11 mouse cellular contexts compared by ENCODE assay signal in genomic region chr2:94348165-94348591, GRCm38 (mm10). TPM values are rescaled to one million over a fixed set of nuclear protein-coding genes. Genes with fewer than 3 reads are reported as not detected.
A peak's percentile ranks its signal among the peaks of the same experiment; 100 is the strongest.
DNase-seq lines count a peak whose midpoint lies in the region; ATAC-seq and TF ChIP-seq lines count a peak whose summit lies in the region.
"Had no signal": no experiment of that assay in that cellular context is flagged by ENCODE, and none has a peak within 500 bp of the region (broad histone marks: within the 10 kb centered on the region; RNA-seq: fewer than 3 reads in every experiment).

No protein-coding gene starts in this region.

- WGBS in lung, embryonic 14.5 days: 35% methylated on average over 6 of the region's 6 CpGs
- 25% methylated on average over 6 of the region's 6 CpGs for WGBS in kidney, adult 2 months
- WGBS in small intestine, adult 2 months: 10% methylated on average over 6 of the region's 6 CpGs

- H3K27ac ChIP-seq in lung, embryonic 14.5 days (ENCODE audit: low read depth): no peak overlapping the region
- H3K27ac ChIP-seq in kidney, adult 2 months (ENCODE audit: insufficient read depth, low read depth, low read length): peak overlapping the region; percentile 79
- peak overlapping the region; percentile 43; the same call in 1 of the 2 replicates for H3K27ac ChIP-seq in small intestine, adult 2 months (ENCODE audit: insufficient read depth, low read depth, low read length)
- H3K27ac ChIP-seq: forebrain, embryonic 10.5 days; hindbrain, embryonic 14.5 days; limb, embryonic 13.5 days had no signal

- DNase-seq in lung, embryonic 14.5 days: peak; percentile 72
- no peak for DNase-seq in lung, postnatal 36 days
- peak; percentile 14 to 32 for DNase-seq in heart, adult 9 months (ENCODE audit: low spot score in 2 of 2)
- DNase-seq in kidney, adult 2 months: peak; percentile 89
- DNase-seq in cerebellum, postnatal 10 days: no peak
- DNase-seq in right cerebral cortex, adult 2 months (ENCODE audit: low spot score in 2 of 2): no peak

- no peaks in the 10 kb centered on the region for H3K4me1 ChIP-seq in lung, embryonic 14.5 days (ENCODE audit: insufficient read depth)
- H3K4me1 ChIP-seq in kidney, adult 2 months (ENCODE audit: control insufficient read depth, insufficient read depth, low read length): peaks cover 12% of the 10 kb centered on the region
- peaks cover 23% of the 10 kb centered on the region for H3K4me1 ChIP-seq in small intestine, adult 2 months (ENCODE audit: control insufficient read depth, insufficient read depth, insufficient read length, low read length)
- H3K4me1 ChIP-seq: limb, embryonic 13.5 days had no signal

- no peak overlapping the region for H3K4me2 ChIP-seq in lung, embryonic 14.5 days
- H3K4me2 ChIP-seq: hindbrain, embryonic 14.5 days; limb, embryonic 13.5 days had no signal

- TF ChIP-seq CTCF in lung, embryonic 14.5 days (IDR thresholded peaks at IDR 0.05; ENCODE audit: low read depth): no peak
- TF ChIP-seq CTCF in kidney, adult 2 months (conservative IDR thresholded peaks at IDR 0.05; ENCODE audit: insufficient read depth, insufficient read length, low read depth, low read length): no peak
- no peak for TF ChIP-seq CTCF in small intestine, adult 2 months (IDR thresholded peaks at IDR 0.05; ENCODE audit: extremely low read depth, insufficient read length, insufficient replicate concordance, low read depth, low read length)

- no peak overlapping the region for H3K4me3 ChIP-seq in lung, embryonic 14.5 days (ENCODE audit: low read depth, low read length)
- H3K4me3 ChIP-seq in kidney, adult 2 months (ENCODE audit: insufficient read depth, low read depth, low read length): no peak overlapping the region
- no peak overlapping the region for H3K4me3 ChIP-seq in small intestine, adult 2 months (ENCODE audit: low read depth, low read length)
- H3K4me3 ChIP-seq: forebrain, embryonic 10.5 days; limb, embryonic 13.5 days; megakaryocyte, embryonic 14.5 days had no signal

- TF ChIP-seq POLR2A in kidney, adult 2 months (IDR thresholded peaks at IDR 0.05; ENCODE audit: low read depth, low read length): no peak
- no peak for TF ChIP-seq POLR2A in small intestine, adult 2 months (IDR thresholded peaks at IDR 0.05; ENCODE audit: low read depth, low read length)

- H3K36me3 ChIP-seq in lung, embryonic 14.5 days (ENCODE audit: insufficient read depth): peaks cover 16% of the 10 kb centered on the region
- no peaks in the 10 kb centered on the region; the same call in 1 of the 2 replicates for H3K36me3 ChIP-seq in kidney, adult 2 months (ENCODE audit: control insufficient read depth, insufficient read depth, low read length)
- H3K36me3 ChIP-seq in small intestine, adult 2 months (ENCODE audit: control insufficient read depth, insufficient read depth, low read length): peaks cover 16% of the 10 kb centered on the region

- no peaks in the 10 kb centered on the region for H3K9me3 ChIP-seq in lung, embryonic 14.5 days (ENCODE audit: low read depth, low read length)
- H3K9me3 ChIP-seq: forebrain, embryonic 10.5 days; limb, embryonic 13.5 days; megakaryocyte, embryonic 14.5 days had no signal

- no peaks in the 10 kb centered on the region for H3K27me3 ChIP-seq in lung, embryonic 14.5 days (ENCODE audit: insufficient read depth, low read length)
- H3K27me3 ChIP-seq in kidney, adult 2 months (replicated peaks; ENCODE audit: control insufficient read depth, insufficient read depth, low read length): no peaks in the 10 kb centered on the region
- H3K27me3 ChIP-seq in small intestine, adult 2 months (ENCODE audit: control insufficient read depth, insufficient read depth, low read length): no peaks in the 10 kb centered on the region
- H3K27me3 ChIP-seq: limb, embryonic 13.5 days had no signal

- no peak for ATAC-seq in lung, embryonic 14.5 days (ENCODE audit: insufficient read depth)

- H3K9ac ChIP-seq in lung, embryonic 14.5 days: no peak overlapping the region
- H3K9ac ChIP-seq: hindbrain, embryonic 14.5 days; limb, embryonic 13.5 days had no signal

RNA-seq across cellular contexts. Expression of gene Ttc17, which starts 58.3 kb away (rescaled TPM):
- polyA plus RNA-seq in lung, embryonic 14.5 days (2014; fragmentation: Nextera tagmentation; extraction: Ambion mirVana): 18.1 and 20.1 TPM in 2 replicates
- polyA plus RNA-seq in kidney, adult 2 months (2012; rRNA removed): 12.6 and 14.7 TPM in 2 replicates
- polyA plus RNA-seq in small intestine, adult 2 months (2012; rRNA removed): 7.2 and 12.3 TPM in 2 replicates

Comparison
In these comparisons a context has a peak if more than half of its experiments do, and no peak if none do; other contexts are left out.
1. DNase-seq: peak in lung, embryonic 14.5 days (single experiment), heart, adult 9 months (2 of 2) and kidney, adult 2 months (single experiment); none in lung, postnatal 36 days (single experiment), cerebellum, postnatal 10 days (0 of 2) and right cerebral cortex, adult 2 months (0 of 2).